Mouse (Mus musculus) lung, postnatal 0 days (tissue): ENCODE data around the gene Dhrs13.

Source experiments
- CTCF ChIP-seq: IDR thresholded peaks from 2 replicates; pipeline ENCODE4 v1.5.1; 2016; ENCODE audit warnings: antibody characterized with exemption, mild to moderate bottlenecking
- EP300 ChIP-seq: IDR thresholded peaks from 2 replicates; pipeline ENCODE4 v1.6.1; 2016; ENCODE audit warnings: antibody characterized with exemption, mild to moderate bottlenecking, control low read depth

DNA sequence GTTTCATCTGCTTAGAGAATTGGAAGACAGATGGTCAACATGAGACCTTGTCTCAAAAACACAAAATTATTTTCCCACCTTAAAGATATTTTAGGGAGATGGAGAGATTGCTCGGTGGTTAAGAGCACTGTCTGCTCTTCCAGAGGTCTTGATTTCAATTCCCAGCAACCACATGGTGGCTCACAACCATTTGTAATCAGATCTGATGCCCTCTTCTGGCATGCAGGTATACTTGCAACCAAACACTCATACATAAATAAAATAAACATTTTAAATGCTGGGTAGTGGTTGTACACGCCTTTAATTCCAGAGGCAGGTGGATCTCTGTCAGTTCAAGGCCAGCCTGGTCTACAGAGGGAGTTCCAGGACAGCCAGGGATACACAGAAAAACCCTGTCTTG lies 8.8 kb downstream of the Dhrs13 start:
- TF ChIP-seq CTCF: peak; percentile 47
- no peak for TF ChIP-seq EP300
